Mouse (Mus musculus): ENCODE data around the gene Dusp1.

DNA sequence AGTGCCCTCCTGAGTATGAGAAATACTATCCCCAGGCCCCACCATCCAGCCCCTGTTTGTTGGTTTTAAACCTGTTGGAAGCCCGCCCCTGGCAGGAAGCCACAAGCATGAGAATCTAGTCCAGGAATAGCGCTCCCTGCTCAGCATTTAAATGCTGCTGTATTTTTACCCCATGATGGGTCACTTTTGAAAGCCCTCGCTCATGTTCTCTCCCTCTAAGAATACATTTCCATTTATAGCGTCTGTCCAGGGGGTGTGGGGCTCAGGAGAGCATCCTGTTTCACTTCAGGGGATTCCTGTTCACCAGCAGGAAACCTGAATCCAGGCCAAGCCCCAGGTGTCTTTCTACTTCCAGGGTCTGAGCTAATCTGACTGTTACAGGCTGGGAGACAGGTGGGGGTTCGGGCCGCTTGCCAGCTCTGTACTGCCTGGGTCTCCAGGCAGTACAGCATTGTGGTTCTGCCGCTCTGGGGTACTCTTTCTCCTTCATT is 34.3 kb upstream of the Dusp1 start:
- TF ChIP-seq POLR2A (IDR thresholded peaks at IDR 0.05; ENCODE audit: borderline replicate concordance, low read depth, low read length) (no peak), CTCF (IDR thresholded peaks at IDR 0.05; ENCODE audit: low read depth, low read length) (no peak)

Data from bone marrow macrophage, adult 2 months (primary cell).